Mouse (Mus musculus) heart, postnatal 36 days (tissue): Measurements from ENCODE around the gene Rpap3. TPM values are rescaled to one million over a fixed set of nuclear protein-coding genes. Genes with fewer than 3 reads are reported as not detected.
"Not testable (repeated sequence)": the region's sequence is repeated elsewhere in the genome, so short reads cannot be mapped to it uniquely, and the experiment has no call there.

Source experiments
- DNase-seq, 2 experiments: peaks; one replicate each; pipeline ENCODE4 v3.0.0; 2021 to 2022
- intact Hi-C: fragments of 180-260 bp; cut with DNase I; formaldehyde crosslinking; loops from one replicate; pipeline ENCODE4 v1.15.1; 2025
- total RNA-seq, 2 experiments: library from RNA; stranded (reverse); gene quantifications; 2 replicates each; pipeline ENCODE4 v1.2.3; 2021

Rpap3 gene
- total RNA-seq, 2 experiments from 2014 or later: 13.1 to 15.7 TPM

GRCm38 (mm10) chr15:97712546-97712945 lies 6.9 kb upstream of the Rpap3 start:
- intact Hi-C loops: no loop called here
- no peak for DNase-seq

GRCm38 (mm10) chr15:97710906-97711305 lies 5.3 kb upstream of the Rpap3 start:
- no peak for DNase-seq
- intact Hi-C loops: no loop called here

GRCm38 (mm10) chr15:97696616-97697015 lies 9.0 kb downstream of the Rpap3 start:
- DNase-seq: no peak
- intact Hi-C loops: no loop called here

GRCm38 (mm10) chr15:97693411-97693810 lies 12.2 kb downstream of the Rpap3 start:
- intact Hi-C loops: no loop called here
- no peak for DNase-seq

GRCm38 (mm10) chr15:97684118-97684517 lies 21.5 kb downstream of the Rpap3 start:
- intact Hi-C loops: no loop called here
- no peak for DNase-seq

DNA sequence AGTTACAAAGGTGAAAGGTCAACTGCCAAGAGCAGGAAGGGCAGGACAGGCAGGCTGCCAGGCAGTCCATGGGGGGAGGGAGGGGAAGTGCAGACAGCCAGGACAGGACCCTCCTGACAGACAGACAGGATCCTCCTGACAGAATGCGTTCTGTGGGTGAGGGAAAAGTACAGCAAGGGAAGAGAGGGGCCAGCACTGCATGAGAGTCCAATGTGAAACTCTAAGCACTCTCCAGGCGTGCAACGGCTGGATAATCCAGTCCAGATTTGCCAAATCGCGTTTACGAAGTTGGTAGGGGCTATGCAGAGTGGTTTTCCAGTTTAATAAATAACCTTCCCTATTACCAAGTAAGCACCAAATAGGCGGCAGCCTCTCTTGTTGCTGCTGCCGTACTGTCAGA lies 23.6 kb downstream of the Rpap3 start:
- intact Hi-C loops: no loop called here
- no peak for DNase-seq

GRCm38 (mm10) chr15:97679991-97680681 lies 25.5 kb downstream of the Rpap3 start:
- intact Hi-C loops: no loop called here
- no peak for DNase-seq

- no peak for DNase-seq
- intact Hi-C loops: no loop called here
These were observed 28.3 kb downstream of the Rpap3 start for GRCm38 (mm10) chr15:97677341-97677740.

DNA sequence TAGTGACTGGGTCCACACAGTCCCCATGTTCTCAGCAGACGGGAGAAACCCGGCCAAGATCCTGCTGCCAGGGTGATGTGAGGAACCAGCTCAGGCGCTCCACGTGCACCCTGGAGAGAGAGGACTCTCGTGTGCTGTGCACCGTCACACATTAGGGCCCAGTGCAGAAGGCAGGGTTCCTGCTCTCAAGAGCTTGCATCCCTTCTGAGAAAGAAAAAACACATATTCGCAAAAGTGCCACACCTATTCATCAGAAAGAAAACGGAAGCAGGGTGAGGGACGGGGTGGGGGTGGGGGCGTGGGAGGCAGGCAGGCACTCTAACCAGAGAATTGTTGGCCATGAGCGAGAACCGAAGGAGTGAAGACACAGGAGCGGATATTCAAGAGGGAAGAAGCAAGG lies 29.7 kb downstream of the Rpap3 start:
- intact Hi-C loops: no loop called here
- no peak for DNase-seq

GRCm38 (mm10) chr15:97674423-97674822 lies 31.2 kb downstream of the Rpap3 start:
- no peak for DNase-seq
- intact Hi-C loops: no loop called here

DNA sequence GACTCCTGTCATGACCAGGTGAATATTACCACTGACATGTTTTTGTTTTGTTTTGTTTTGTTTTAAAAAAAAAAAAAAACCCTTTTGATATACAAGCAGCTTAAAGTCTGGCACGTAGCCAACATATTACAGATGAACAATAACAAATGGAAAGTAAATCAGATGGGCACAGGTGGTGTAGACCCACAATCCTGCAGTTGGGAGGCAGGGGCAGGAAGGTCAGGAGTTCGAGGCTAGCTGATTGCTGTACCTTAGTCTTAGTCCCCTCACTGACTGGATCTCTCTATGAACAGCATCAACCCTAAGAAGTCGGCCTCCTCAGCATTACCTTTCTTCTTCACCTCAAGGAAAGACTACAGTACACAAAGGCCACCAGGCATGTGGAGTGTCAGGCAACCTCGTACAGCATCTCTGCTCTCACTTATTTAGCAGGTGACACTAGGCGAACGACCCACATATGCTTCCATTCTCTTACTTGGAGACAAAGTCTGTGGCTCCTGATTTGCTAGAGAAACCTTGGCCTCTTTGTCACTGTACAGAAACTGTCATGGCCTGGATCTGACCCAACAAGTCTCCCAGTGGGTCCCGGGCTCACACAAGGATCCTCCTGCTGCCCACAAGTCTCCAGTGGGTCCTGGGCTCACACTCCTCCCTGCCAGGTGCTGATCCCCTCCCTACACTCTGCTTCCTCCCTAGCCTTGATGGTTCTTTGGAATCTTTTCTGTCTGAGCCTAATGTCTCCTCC lies 32.2 kb downstream of the Rpap3 start:
- intact Hi-C loops: loop anchor here (2.0 kb wide), 1 partner anchor 31 kb away; the partner anchor contains the start of gene Rpap3
- DNase-seq: no peak

DNA sequence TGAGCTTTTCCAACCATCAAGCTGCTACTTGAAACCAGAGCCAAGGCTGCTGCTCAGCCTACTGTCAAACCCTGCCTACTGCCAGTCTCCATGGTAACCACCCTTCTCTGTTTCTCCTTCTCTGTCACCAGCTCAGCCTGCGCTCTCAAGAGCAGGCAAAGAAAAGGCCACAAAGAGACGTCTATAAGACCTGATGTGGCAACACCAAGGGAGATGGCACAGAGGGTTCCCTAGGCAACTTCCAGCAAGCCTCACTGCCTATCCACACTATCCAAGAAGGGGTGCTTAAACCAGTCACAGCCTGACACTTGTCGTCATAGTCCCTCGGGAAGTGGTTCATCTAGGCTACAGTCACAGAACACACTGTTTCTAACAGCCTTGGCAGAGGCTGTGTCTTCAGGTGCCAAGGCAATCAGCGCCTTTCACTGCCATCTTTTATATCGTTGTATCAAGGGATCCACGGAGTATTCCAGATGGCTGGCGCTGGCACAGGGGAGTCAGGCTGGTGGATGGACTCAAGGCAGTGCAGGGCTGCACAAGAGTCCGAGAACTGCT lies 33.3 kb downstream of the Rpap3 start:
- intact Hi-C loops: loop anchor here (2.0 kb wide), 1 partner anchor 33 kb away; the partner anchor contains the start of gene Rpap3
- peak in 1 of 2 experiments; percentile 14 for DNase-seq

DNA sequence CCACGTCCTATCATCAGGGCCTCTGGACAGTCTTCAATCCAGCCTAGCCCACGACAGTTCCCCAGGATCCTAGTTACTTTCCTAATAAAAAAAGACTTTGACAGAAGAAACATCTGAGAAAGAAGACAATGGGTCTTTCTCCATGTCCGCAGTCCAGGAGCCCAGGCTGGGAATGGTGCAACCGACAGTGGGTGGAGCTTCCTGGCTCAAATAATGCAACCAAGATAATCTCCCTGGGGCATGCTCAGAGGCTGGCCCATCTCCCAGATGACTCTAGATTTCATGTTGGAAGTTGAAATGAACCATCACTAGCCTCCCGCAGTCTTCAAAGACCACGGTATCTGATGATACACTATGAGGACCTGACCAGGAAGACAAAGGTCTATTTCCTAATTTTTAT lies 35.1 kb downstream of the Rpap3 start:
- peak in 1 of 2 experiments; percentile 29 for DNase-seq
- intact Hi-C loops: no loop called here

DNA sequence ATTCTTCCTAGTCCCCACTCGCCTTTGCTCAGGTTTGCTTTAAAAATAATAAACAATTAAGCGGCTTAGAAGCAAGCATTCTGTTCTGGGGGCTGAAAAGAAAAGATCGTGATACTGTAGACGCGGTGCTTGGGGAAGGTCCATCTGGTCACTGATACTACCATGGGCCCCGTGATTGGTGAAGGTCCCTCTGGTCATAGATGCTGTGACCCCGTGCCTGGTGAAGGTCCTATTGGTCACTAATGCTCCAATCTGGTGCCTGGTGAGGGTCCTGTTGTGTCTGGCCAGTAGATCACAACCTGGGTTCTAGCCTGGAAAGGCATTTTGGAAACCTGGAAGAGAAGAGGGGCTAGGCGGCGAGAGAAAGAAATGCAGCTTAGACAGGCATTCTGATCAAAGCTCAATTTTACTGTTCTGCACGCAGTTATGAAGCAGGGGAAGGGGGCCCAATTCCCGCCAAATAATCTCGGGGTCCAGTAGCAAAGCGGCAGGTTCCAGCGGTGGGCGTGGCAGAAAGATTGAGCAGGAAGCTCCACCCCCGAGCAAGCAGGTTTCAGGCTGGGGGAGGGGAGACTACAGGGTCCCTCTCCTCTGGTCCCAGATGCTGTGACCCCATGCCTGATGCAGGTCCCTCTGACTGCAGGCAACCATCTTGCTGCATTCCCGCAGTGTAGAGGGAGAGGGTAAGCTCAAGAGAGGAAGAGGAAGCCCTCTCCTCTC lies 37.3 kb downstream of the Rpap3 start:
- DNase-seq, intact Hi-C loops: not testable (repeated sequence)

GRCm38 (mm10) chr15:97667437-97667836 lies 38.2 kb downstream of the Rpap3 start:
- DNase-seq: peak; percentile 61 to 67
- intact Hi-C loops: loop anchor here (2.0 kb wide), 2 partner anchors 115 to 183 kb away; no protein-coding TSS in a partner anchor

GRCm38 (mm10) chr15:97666457-97666770 lies 39.2 kb downstream of the Rpap3 start:
- intact Hi-C loops: loop anchor here (2.0 kb wide), 2 partner anchors 116 to 184 kb away; no protein-coding TSS in a partner anchor
- no peak for DNase-seq

GRCm38 (mm10) chr15:97665770-97666456 lies 39.7 kb downstream of the Rpap3 start:
- intact Hi-C loops: loop anchor here (2.0 kb wide), 2 partner anchors 117 to 185 kb away; no protein-coding TSS in a partner anchor
- DNase-seq: no peak

- intact Hi-C loops: loop anchor here (1.0 to 5.0 kb wide), 2 partner anchors 83 to 469 kb away; no protein-coding TSS in a partner anchor
These were observed 40.5 kb downstream of the Rpap3 start for GRCm38 (mm10) chr15:97664981-97665668.

GRCm38 (mm10) chr15:97663750-97664406 lies 41.7 kb downstream of the Rpap3 start:
- intact Hi-C loops: loop anchor here (1.0 to 5.0 kb wide), 3 partner anchors 82 to 468 kb away; no protein-coding TSS in a partner anchor
- DNase-seq: peak; percentile 72 to 81

More at GRCm38 (mm10) chr15:97664981-97665668, 40.5 kb downstream of the Rpap3 start:
- no peak for DNase-seq
